Mouse (Mus musculus): ENCODE results near the gene Ptprh.
"Not testable (repeated sequence)": the region's sequence is repeated elsewhere in the genome, so short reads cannot be mapped to it uniquely, and the experiment has no call there.

The Ptprh gene

DNA sequence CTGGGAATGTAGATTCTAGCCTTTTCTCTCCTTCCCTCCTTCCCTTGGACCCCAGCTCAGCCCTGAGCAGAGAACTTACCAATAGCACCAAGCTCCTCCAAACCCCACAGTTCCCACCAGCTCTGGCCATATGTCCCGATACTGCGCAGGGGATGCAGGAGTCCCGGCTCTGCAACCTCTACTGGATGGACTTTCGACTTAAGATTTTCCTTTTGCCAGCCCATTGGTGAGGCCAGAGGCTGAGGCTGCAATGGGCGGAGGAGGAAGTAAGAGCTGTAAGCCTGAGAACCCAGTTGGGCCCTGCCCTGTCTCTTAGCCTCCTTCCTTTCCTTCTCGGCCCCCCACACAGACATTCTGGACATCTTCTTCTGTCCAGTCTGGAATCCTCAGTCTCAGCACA is 872 bp downstream of the Ptprh start:
- no peak for DNase-seq (ENCODE audit: low read depth, low spot score)

DNA sequence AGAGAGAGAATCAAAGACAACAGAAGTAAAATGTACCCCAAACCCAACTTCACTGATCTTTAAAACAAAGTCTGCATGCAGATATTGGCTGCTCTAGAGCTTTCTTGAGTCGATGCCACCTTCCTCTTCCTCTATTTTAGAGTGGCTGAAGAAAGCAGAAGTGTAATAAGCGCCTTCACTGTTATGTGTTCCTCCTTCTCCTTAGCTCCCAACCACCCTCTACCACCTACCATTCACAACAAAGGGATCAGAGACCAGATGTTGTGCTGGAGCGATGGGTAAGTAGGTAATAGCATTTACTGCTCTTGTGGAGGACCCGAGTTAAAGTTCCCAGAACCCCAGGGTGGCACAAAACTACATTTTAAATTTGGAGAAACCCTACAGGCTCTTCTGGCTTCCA is 6.8 kb downstream of the Ptprh start:
- not testable (repeated sequence) for DNase-seq (ENCODE audit: low read depth, low spot score)

DNA sequence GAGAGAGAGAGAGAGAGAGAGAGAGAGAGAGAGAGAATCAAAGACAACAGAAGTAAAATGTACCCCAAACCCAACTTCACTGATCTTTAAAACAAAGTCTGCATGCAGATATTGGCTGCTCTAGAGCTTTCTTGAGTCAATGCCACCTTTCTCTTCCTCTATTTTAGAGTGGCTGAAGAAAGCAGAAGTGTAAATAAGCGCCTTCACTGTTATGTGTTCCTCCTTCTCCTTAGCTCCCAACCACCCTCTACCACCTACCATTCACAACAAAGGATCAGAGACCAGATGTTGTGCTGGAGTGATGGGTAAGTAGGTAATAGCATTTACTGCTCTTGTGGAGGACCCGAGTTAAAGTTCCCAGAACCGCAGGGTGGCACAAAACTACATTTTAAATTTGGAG is 22.4 kb downstream of the Ptprh start:
- DNase-seq (ENCODE audit: low read depth, low spot score) = not testable (repeated sequence)

DNA sequence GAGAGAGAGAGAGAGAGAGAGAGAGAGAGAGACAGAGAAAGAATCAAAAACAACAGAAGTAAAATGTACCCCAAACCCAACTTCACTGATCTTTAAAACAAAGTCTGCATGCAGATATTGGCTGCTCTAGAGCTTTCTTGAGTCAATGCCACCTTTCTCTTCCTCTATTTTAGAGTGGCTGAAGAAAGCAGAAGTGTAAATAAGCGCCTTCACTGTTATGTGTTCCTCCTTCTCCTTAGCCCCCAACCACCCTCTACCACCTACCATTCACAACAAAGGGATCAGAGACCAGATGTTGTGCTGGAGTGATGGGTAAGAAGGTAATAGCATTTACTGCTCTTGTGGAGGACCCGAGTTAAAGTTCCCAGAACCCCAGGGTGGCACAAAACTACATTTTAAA is 31.5 kb downstream of the Ptprh start:
- not testable (repeated sequence) for DNase-seq (ENCODE audit: low read depth, low spot score)

DNA sequence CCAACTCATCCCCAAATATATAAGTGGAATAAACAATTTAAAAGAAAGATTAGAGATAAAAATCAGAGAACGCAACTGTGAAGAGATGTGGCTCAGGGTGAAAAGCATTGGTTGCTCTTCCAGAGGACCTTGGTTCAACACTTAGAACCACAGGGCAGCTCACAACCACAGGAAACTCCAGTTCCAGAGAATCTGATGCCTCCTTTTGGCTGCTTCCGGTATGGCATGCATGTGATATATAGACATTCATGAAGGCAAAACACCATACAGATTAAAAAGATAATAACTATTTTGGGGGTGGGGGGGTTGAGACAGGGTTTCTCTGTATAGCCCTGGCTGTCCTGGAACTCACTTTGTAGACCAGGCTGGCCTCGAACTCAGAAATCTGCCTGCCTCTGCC is 41.2 kb downstream of the Ptprh start:
- DNase-seq (ENCODE audit: low read depth, low spot score) = no peak

DNA sequence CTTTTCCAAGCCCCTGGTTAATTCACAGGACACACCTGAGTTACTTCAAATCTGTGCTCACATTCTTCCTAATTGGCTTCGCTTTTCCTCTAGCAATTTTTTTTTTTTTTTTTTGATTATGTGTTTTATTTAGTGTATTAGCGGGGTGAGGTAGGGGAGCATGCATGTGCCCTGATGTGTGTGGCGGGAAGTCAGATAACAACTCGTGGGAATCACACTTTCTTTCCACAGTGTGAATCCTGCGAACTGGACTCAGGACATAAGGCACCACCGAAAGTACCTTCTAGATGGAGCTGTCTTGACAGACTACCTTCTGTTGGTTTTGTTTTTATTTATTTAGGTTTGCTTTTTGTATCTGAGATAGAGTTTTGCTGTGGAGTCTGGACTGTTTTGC is 46.7 kb downstream of the Ptprh start:
- no peak for DNase-seq (ENCODE audit: low read depth, low spot score)

DNA sequence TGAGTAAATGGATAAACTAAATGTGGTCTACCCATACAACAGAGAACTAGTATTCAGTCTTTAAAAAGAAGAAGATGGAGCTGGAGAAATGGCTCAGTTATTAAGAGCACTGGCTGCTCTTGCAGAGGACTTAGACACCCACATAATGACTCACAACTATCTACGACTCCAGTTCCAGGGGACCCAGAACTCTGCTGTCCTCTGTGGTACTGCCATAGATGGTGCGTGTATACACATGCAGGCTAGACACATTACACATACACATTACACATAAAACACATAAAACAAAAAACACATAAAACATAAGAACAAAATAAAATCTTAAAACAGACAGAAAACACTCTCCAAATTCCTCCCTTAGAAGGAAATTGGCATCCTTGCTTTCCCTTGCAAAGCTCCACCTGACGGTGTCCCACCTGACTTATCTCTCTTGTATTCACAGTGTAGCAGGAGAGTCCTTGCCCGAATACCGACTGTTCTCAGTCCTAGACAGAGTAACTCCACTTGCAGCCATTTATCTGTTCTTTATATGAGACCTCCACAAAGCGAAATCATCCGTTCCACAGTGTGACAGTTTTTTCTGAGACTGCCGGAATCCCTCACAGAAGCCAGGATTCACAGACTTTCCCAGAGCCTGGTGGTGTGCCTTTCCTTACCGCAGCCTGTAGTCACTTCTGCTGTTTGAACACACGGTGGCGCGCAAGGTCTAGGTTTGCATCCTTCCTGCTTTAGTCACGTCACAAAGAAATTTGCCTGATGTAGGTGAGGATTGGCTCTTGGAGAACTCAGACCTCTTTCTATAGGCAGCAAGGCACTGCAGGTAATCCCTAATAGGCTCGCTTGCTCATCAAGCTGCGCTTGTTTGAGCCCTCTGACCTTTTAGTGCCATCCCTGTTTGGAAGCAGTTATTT is 47.3 kb downstream of the Ptprh start:
- DNase-seq (ENCODE audit: low read depth, low spot score) = peak; percentile 87

DNA sequence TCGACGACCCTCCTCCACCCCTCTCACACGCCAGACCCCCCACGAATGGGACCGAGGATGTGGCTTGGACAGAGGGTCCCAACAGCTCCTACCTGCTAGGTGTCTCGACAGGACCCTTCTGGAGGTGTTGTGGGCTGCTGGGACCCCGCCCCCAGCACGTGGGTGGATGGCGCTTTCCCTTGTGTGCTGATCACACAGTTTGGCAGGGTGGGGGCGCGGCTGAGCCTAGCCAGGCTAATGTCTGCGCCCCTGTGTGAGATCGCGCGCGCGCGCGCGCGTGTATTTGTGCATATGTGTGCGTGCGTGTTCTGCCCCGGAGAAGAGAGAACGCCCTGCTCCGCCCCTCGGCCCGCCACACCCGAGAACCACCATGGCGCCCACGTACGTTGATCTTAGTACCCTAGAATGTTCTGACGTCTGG is 56.6 kb downstream of the Ptprh start, which contains the start of gene Syt5:
Syt5 (minus strand) TSS at position 321 of the 421 bp plus-strand sequence.
- DNase-seq (ENCODE audit: low read depth, low spot score) = peak; percentile 38

DNA sequence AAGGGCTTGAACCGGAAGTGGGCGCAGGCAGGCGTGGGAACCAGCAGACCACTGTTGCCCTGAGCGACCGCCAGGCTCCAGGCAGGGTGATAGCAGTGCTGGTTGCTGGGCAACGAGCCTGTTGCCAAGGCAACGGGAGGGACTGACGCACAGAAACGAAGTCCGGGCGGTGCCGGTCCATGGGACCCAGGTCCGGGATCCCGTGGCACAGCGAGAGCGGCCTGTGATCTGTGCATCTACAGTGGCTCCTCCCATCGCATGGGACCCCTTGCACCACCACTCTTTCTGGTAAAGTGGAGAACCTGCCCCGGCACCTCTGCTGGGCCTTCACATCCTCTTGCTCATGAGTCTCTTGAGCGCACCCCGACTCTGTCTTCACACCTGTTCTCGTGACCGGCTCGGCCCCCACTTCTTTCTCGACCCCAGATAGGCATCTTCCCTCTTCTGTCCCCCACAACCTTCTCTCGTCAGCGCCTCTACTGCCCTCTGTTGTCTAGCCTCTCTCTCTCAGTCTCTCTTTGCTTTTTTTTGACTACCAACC is 57.2 kb downstream of the Ptprh start:
- peak; percentile 55 for DNase-seq (ENCODE audit: low read depth, low spot score)

DNA sequence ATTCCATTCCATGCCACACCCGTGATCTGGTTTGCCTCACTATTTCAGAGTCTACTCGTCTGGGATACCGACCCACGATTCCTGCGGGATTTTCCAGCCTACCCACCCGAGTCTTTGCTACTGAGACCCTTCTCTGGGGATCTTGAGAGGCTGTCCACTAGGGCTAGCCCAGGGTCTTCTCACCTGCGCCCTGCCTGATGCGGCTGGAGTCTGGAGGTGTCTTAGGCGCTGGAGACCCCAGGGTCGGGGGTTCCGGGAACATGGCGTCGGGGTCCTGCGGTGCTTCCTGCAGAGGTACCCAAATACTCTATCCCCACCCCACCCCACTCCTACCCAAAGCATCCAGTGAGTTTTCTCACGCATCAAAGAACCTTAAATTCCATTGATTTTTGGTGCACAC is 57.8 kb downstream of the Ptprh start:
- DNase-seq (ENCODE audit: low read depth, low spot score) = no peak

DNA sequence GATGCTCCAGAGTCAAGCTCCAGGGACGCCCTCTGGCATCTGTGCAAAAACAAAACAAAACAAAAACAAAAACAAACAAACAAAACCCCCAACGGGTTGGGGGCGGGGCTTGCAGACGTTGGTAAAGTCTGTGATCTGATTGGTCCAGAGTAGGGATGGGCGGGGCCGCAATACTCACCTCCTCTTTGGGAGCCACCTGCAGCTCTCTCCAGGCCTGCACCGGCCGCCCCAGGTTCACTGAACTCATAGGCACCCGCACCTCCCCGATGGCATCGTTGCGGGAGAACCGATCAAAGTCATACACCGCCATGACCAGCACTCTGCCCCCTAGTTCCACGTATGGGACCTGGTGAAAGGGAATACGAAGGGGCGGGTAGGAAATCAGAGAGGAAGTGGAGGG is 61.8 kb downstream of the Ptprh start:
- DNase-seq (ENCODE audit: low read depth, low spot score) = no peak

DNA sequence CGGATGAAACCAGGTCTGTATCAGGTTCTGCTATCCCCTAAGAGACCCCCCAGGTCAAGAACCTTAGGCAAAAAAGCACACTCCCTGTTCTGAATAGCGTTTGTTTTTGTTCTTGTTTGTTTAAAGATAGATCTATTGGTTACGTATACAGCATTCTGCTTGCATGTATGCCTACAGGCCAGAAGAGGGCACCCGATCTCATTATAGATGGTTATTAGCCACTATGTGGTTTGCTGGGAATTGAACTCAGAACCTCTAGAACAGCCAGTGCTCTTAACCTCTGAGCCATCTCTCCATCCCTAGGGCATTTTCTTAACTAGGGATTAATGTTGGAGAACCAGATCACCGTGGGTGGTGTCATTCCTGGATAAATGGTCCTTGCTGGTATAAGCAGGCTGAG is 62.5 kb downstream of the Ptprh start:
- no peak for DNase-seq (ENCODE audit: low read depth, low spot score)

DNA sequence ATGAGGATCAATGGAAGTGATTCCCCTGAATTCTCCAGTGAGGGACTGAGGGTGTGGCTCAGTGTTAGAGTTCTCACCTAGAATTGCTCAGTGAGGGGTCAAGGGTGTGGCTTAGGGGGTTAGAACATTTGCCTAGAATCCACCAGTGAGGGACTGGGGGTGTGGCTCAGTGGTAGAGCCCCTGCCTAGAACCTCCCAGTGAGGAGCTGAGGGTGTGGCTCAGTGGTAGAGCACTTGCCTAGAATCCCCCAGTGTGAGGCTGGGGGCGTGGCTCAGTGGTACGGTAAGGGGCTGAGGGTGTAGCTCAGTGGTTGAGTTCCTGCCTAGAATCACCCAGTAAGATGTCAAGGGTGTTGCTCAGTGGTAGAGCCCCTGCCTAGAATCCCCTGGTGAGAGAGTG is 64.8 kb downstream of the Ptprh start:
- DNase-seq (ENCODE audit: low read depth, low spot score) = no peak

DNA sequence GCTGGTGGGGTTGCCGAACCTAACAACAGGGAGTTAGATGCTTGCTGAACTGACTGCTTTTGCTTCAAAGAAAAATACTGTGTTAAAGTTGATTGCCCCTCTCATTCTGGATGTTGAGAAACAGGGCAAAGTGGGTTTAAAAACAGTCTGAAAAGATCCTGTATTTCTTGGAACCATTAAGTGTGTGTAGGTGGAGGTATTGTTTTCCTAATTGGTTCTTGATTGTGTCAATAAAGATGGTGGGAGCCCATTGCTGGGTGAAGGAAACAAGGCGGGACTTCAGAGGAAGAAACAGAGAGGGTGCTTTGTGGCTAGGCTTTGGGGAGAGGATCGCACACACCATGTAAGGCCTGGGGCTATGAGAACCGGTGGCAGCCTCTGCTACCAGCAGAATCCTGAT is 66.7 kb downstream of the Ptprh start:
- no peak for DNase-seq (ENCODE audit: low read depth, low spot score)

DNA sequence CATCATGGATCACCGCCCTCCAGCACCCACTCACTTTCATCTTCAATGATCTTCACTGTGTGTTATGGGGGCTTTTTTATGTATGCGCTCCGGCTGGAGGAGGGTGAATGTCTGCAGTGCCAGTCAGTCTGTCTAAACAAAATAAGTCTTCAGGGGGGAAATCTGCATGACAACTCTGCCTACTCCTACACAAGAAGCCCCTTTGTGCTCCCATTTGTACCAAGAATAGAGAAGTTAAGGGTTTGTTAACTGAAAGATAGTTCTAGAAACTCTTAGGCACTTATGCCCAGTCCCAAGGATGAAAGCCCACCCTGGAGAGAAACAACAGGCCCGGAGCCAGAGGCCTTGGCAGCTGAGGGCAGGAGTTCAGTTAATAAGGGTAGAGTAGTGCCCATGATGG is 67.5 kb downstream of the Ptprh start:
- DNase-seq (ENCODE audit: low read depth, low spot score) = no peak

DNA sequence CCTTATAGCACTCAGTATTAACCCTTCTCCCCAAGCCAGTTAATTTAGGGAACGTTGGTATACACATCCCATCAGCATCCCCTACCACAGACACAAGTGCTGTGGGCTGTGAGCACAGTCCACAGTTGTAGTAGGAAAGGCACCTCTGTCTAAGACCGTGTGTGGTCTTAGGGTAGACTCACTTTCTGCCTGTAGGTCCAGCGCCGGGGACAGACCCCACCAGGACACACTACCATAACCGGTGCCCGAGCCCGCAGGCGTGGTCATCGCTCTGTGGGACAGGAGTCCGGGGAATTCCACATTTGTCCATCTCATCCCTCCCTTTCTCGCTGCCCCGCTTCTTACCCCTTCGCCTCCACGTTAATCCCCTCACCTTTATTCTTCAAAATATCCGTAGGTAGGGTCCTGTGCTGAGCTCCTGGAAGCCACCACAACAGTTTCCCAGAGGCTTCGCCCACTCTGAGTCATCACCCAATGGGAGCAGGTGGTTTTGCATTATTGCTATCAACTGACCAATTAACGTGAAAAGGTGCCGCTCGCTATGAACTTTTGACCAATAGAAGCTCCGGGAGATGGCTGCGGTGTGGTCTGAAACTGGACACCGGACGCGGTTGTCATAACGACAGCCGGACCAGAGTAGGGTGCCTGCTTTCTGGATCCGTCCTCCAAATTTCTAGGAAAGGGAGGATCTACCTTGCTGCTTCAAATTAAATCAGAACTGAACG is 71.7 kb downstream of the Ptprh start, which contains the start of gene Dnaaf3:
Dnaaf3 (minus strand) TSS at position 449 of the 725 bp plus-strand sequence.
- DNase-seq (ENCODE audit: low read depth, low spot score) = no peak

DNA sequence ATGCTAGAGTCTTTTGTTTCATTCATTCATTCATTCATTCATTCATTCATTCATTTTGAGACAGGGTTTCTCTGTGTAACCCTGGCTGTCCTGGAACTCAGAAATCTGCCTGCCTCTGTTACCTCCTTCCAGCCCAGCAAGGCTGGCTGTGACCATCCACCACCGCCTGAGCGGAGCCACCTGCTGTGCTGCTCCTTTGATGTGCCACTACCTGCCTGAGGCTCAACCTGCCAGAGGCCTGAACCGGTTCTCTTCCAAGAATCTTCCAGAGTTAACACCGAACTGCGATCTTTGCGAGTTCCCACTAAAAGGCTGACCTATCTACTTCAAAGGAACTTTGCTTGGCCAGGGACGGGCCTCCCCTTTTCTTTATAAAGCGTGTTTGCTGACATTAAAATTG is 73.7 kb downstream of the Ptprh start:
- not testable (repeated sequence) for DNase-seq (ENCODE audit: low read depth, low spot score)

DNA sequence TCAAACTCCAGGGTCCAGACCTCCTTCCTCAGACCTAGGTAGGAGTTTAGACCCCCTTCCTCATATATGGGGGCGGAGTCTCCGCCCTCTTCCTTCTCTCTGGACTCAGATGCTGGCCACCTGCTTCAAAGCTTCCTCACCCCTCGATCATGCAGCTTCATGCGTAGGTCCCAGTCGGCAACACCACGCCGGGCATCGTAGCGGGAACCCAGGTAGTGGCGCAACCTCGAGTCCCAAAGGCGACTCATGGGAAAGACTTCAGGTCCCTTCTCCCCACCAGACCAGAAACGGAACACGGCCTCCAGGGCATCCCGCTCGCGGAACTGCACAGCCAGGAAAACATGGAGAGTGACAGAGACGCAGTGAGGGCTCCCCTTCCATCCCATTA is 76.5 kb downstream of the Ptprh start:
- DNase-seq (ENCODE audit: low read depth, low spot score) = no peak

DNA sequence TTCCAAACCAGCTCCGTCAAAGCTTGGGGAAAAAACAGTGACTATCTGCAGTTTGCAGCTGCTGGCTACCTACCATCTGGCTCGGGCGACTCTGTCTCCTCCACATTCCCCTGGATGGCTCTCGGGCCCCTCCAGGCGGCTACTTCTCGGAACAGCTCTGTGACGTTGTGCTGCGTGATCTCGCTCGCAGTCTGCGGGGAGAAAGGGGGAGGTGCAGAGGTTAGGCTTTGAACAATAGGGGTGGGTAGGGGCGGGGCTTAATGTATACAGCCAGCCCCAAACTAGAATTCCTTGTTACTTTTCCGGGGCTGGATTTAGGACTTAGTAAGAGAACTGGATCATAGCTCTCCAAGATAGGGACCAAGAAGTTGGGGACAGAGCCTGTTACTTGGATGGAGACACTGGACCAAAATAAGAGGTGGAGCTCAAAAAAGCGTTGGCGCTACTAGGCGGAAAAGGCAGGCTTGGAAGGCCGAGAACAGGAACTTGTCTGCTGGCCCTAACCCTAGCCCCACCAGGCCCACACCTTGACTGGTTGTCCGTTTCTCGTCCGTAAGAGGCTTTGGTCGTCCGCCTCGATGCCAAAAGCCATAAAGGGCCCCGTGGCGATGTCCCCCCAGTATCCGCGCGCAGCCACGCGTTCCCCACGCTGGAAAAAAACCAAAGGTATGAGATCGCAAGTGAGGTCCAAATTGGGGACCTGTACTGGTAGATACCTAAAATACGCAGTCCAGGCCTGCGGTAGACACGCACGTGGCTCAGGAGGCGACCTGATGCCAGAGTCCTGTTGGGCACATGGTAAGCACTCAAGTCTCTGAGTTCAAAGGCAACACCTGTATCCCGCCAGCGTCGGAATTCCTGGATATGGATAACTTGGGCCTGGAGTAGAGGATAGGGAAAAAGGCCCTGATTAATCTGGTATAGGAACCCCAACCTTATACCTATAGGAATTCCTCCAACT is 77.2 kb downstream of the Ptprh start:
- DNase-seq (ENCODE audit: low read depth, low spot score) = peak; percentile 90

DNA sequence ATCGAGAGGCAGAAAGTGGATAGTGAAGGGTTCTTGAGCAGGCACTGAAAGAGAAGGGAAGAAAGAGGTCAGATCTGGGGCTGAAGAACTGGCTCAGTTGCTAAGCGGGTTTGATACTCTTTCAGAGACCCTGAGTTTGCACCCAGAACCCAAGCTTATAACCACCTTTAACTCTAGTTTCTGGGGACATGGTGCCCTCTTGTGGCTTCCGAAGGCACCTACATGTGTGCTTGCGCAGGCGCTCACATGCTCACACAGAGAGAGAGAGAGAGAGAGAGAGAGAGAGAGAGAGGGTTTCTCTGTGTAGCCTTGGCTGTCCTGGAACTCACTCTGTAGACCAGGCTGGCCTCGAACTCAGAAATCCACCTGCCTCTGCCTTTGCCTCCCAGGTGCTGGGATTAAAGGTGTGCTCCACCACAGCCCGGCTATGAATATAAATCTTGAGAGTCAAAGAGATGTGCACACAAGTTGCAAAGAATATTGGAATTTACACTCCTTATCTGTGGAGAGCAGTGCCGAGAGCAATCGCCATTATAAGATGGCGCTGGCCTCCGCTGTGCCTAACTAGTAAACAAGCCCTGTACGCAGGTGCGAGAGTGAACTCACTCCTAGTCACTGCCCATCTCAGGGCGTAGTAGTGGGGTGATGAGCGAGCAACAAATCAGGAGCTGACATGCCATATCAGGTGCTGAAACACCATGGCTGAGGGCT is 79.5 kb downstream of the Ptprh start, which contains the start of gene Tnni3:
Tnni3 (minus strand) TSS at position 18 of the 711 bp plus-strand sequence.
- DNase-seq (ENCODE audit: low read depth, low spot score) = peak; percentile 81
